Mouse (Mus musculus): ENCODE results near the gene Dusp3.

The Dusp3 gene

GRCm38 (mm10) chr11:101986913-101987312 is at the start of gene Dusp3:
Gene Dusp3, minus strand, starts transcription at chr11:101987013.
- DNase-seq (ENCODE audit: low read depth): no peak

GRCm38 (mm10) chr11:102036336-102036735 is 49.5 kb upstream of the Dusp3 start:
- DNase-seq (ENCODE audit: low read depth): no peak

GRCm38 (mm10) chr11:102035456-102035960 is 48.7 kb upstream of the Dusp3 start:
- DNase-seq (ENCODE audit: low read depth): no peak

DNA sequence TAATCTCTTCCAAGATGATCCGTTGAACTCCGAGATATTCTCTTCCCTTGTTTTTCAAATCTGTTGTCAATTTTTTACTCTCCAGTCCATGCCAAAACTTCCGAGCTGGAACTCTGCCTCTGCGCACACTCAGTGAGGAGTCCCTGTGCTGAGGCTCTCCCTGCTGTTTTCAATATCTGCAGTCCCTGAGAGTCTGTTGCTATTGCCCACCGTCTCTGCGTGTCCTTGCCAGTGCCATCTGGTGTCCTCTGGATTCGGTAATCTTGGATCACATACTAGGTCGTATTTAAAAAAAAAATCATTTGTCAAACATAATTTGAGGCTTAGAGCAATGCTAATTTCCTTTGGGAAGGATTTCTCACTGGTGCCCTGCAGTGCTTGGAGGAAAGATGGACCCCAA is 48.1 kb upstream of the Dusp3 start:
- DNase-seq (ENCODE audit: low read depth): no peak

DNA sequence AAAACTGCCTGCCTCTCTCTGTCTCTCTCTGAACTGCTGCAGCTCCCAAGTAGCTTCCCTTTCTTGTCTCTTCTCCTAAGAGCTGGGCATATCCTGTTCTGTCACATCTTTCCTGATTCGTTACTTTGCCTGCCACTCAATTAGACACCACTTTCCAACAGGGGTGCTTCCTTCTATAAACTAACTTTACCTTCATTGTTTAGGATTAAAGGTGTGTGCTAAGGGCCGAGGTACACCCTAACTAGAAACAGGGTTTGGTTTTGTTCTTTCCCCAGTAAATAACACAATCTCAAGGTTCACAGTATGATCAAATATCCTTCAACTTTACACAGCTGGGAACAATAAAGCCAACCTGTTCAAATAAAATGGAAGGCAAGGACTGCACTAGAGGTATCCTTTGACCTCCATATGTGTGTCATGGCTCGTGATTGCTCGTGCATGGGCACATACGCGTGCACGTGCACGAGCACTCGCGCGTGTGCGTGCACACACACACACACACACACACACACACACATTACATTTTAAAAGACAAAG is 46.3 kb upstream of the Dusp3 start:
- no peak for DNase-seq (ENCODE audit: low read depth)

DNA sequence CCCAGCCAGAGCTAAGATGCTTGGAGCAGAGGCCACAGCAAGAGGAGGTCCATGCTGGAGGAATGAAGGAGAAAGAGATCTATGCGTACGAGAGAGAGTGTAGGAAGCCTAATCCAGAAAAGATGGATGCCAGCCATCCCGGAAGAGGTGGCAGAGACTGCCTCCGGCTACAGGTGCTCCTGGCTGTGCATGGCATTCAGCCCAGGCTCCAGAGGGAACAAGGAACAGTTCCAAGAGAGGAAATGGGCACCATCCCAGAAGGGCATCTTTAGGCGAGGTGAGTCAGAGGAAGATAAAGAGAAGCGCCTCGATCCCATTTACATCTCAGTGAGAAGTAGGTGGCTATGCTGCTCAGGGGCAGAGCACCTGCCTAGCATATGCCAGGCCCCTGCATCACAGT is 44.3 kb upstream of the Dusp3 start:
- DNase-seq (ENCODE audit: low read depth): no peak

- DNase-seq (ENCODE audit: low read depth): no peak
These were observed 43.2 kb upstream of the Dusp3 start for GRCm38 (mm10) chr11:102029966-102030365.

GRCm38 (mm10) chr11:102029304-102029703 is 42.5 kb upstream of the Dusp3 start:
- no peak for DNase-seq (ENCODE audit: low read depth)

GRCm38 (mm10) chr11:102028087-102028816 is 41.4 kb upstream of the Dusp3 start, which contains the start of gene Mpp3:
Gene Mpp3, minus strand, starts transcription at chr11:102028461.
- DNase-seq (ENCODE audit: low read depth): no peak

DNA sequence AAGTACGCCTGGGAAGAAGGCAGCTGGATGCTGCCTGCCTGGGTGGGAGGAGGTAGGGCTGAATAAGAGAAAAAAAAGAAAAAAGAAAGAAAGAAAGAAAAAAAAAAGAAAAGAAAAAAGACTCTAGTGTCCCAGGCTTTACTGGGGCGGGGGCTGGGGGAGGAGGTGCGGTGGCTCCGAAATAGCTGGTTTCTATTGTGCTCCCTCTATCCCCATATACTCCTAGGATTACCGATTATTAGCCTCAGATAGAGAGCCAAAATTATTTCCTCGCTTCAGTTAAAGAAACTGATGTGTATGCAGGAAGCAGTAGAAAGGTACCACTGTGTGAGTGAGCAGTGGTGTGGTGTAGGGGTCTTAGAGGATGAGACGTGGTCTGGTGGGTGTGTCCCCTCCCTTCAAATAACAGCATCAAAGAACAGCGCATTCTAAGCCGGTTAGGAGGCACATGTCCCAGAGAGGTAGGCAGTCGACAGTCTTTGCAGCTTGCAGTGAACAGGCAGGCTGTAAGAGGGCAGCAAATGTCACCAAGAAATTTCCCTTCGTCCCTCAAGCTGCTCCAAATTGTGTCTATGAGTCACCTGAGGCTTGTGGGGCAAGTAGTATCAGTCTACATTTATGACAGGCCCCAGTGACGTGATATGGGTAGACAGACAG is 40.7 kb upstream of the Dusp3 start:
- peak; percentile 18 for DNase-seq (ENCODE audit: low read depth)

DNA sequence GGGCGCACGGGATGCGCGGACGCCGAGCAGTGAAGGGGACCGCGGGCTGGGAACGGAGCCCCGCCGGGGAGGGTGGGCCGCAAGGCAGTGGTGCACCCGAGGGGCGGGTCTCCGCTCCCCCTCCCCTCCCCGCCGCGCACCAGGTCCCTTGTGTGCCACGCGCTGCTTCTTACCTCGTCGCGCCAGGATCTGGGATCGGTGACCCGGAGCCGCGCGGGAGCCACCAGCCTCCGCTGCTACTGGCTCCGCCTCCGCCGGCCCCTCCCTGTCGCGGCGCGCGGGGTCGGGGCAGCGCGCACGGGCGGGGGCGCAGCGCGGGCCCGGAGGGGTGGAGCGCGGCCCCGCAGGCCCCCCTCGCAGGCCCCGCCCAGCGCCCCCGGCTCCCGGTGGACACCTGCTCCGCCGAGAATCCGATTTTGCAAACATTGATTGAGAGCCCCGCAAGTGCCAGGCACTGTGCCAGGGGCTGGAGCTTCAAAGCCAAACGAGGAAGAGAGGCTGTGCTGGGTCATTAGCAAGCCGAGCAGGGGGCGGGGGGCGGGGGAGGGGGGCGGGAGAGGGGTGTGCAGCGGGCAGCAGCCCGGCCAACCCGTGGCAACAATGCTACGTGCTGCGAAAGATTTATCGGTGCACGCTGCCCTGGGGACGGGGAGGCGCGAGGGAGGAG is 40.0 kb upstream of the Dusp3 start:
- no peak for DNase-seq (ENCODE audit: low read depth)

- no peak for DNase-seq (ENCODE audit: low read depth)
These were observed 39.3 kb upstream of the Dusp3 start for GRCm38 (mm10) chr11:102025991-102026660.

- DNase-seq (ENCODE audit: low read depth): no peak
These were observed 38.5 kb upstream of the Dusp3 start for GRCm38 (mm10) chr11:102025354-102025753.

GRCm38 (mm10) chr11:102024875-102025274 is 38.1 kb upstream of the Dusp3 start:
- no peak for DNase-seq (ENCODE audit: low read depth)

DNA sequence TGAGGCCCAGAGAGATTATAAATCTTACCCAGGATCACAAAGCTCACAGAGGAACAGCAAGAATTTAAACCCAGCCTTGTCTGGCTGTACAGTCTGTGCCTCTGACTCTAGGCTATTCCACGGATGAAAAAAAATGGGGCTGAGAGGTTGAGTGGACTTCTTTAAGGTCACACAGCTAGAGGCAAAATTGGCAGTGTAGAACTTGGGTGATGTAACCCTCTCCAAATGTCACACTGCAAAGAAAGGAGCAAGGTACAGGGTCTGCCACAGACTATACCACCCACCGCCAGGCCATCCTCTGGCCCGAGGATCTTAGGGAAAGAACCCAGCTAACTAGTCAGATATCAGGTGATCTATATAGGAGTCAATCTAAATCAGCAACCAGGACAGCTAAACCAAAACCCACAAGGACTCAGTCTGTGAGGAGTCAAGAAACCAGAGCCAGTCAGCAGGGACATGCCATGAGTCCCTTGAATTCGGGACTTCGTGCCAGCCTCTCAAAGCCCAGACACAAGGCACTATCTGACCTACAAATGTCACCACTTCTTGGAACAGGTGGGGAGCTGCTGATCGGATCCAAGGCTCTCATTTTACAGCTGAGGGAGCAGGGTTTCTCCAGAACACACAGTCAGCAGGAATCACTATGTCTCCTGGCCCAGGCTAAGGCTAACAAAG is 37.4 kb upstream of the Dusp3 start:
- DNase-seq (ENCODE audit: low read depth): no peak

GRCm38 (mm10) chr11:102023406-102023805 is 36.6 kb upstream of the Dusp3 start:
- DNase-seq (ENCODE audit: low read depth): no peak

DNA sequence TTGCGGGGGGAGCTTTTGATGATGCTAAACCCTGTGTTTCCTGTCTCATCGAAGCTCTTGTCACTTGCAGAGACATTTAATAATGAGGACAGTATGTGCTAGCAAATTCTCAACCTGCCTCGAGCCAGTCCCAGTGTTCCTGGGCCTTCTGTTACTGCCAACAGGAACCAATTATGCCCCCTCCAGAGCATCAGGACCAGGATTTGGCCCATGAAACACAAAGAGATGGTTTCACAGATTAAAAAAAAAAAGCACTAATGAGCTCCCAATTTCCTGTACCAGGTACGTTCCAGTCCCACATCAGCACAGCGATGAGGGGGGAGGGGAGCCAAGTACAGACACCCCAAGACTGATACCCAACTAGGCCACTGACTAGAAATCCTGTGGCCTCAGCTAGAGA is 34.4 kb upstream of the Dusp3 start:
- DNase-seq (ENCODE audit: low read depth): no peak

DNA sequence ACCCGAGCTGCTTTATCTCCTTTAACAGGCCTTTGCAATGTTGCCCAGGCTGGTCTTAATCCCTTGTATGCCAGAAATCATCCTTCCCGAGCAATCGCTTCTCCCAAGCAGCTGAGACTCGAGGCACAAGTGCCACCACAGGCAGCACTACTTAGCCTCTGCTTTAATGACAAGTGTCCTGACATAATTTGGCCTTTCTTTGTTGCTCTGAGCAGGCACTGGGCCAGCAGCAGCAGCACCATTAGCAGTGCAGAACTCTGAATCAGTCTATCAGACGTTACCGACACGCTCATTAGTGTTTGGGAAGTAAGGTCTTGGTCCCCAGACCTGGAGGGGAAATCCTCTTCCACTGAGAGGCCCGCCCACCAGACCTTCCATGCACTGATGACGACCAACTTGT is 32.9 kb upstream of the Dusp3 start:
- no peak for DNase-seq (ENCODE audit: low read depth)

- no peak for DNase-seq (ENCODE audit: low read depth)
These were observed 29.3 kb upstream of the Dusp3 start for GRCm38 (mm10) chr11:102016136-102016535.

DNA sequence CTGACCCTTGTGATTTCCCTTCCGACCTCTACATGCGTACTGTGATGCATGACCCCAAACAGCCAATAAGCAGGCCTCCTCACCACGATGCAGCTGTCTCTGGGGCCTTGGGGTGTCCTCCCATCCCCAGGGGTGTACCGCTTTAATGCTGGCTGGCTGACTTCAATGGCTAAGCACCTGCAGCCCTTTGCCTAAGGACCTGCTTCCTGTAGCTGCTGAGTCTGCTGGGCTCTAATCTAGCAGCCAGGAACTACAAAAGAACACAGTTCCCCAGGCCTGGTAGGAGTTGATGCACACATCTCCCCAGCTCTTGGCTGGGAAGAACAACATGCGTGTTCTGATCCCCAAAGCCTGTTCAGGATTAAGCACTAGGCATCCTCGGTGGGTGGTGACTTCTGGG is 28.7 kb upstream of the Dusp3 start:
- DNase-seq (ENCODE audit: low read depth): no peak

DNA sequence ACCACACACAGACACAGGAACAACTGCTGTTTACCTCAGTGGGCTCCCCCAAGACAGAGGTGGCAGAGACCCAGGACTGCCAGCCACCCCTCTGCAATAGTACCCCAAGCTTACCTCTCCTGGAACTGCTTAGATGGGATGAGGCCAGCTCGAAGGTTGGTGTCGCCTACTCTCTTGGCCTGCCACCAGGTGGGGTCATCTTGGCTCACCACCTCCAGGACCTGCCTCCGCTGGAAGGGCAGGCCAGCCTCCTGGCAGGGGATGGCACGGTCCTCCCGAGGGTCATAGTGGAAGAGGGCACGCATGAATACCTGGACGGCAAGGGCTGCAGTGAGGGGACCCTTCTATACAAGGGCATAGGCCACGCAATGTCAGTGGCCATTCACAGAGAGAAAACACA is 26.4 kb upstream of the Dusp3 start:
- no peak for DNase-seq (ENCODE audit: low read depth)

GRCm38 (mm10) chr11:102011510-102011909 is 24.7 kb upstream of the Dusp3 start:
- DNase-seq (ENCODE audit: low read depth): no peak
